Mouse (Mus musculus): ENCODE measurements at regions not wholly inside any gene's neighbourhood (a gene's known extent, or its start where the extent isn't known, plus 50 kb on each side); places are given as distances from the start of the nearest gene placed in this dataset.
A peak's percentile ranks its signal among the peaks of the same experiment; 100 is the strongest.

DNA sequence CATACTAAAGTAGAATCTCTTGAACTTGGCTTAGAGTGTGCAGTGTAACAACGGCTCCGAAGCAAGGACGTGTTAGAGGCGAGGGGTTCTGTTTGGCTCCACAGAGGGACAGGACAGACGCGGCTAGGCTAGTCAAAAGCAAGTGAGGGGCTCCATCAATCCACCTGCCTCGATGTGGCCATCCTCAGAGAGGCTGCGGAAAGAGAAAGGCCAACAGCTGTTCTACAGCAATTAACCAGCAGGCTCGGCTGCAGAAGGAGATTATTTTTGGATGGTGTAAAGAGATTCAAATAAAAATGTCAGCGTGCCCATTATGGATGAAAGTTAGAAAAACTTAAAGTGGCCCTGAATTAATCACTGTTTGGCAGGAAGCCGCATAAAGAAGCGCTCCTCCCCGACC lies 221.0 kb upstream of the Irx5 start:
- TF ChIP-seq POLR2A (IDR thresholded peaks at IDR 0.05; ENCODE audit: extremely low read depth, insufficient read depth, low read length) (no peak), CTCF (IDR thresholded peaks at IDR 0.05; ENCODE audit: extremely low read depth, insufficient read depth, low read length) (no peak)
- no peak overlapping the region for H3K4me3 ChIP-seq (ENCODE audit: insufficient read depth, low read length)
- H3K27ac ChIP-seq (ENCODE audit: insufficient read depth, low read length): no peak overlapping the region
- H3K4me1 ChIP-seq (ENCODE audit: control insufficient read depth, insufficient read depth, low read length): peaks cover 3% of the 10 kb centered on the region; the same call in 1 of the 2 replicates

DNA sequence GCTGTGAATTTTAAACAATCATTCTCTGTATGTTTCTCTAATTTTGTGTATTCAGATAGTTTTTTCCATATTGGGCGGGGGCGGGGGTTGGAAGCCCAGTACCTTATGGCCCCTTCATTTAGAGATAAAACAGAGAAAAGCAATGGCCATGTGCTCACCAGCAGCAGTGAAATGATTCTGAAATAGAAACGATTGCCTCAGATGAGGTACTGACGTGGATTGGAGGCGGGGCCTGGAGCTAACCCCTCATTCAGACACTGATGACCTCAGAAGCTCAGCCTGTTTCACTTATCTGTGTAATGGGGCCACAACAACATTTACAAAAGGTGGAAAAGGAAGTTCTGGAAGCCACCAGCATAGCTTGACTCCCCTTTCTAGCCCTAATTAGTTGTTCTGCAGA lies 223.0 kb upstream of the Irx5 start:
- Histone ChIP-seq H3K4me3 (ENCODE audit: insufficient read depth, low read length) (no peak overlapping the region), H3K27ac (ENCODE audit: insufficient read depth, low read length) (no peak overlapping the region), H3K4me1 (ENCODE audit: control insufficient read depth, insufficient read depth, low read length) (peaks cover 3% of the 10 kb centered on the region; the same call in 1 of the 2 replicates)
- TF ChIP-seq CTCF (IDR thresholded peaks at IDR 0.05; ENCODE audit: extremely low read depth, insufficient read depth, low read length): no peak
- no peak for TF ChIP-seq POLR2A (IDR thresholded peaks at IDR 0.05; ENCODE audit: extremely low read depth, insufficient read depth, low read length)

DNA sequence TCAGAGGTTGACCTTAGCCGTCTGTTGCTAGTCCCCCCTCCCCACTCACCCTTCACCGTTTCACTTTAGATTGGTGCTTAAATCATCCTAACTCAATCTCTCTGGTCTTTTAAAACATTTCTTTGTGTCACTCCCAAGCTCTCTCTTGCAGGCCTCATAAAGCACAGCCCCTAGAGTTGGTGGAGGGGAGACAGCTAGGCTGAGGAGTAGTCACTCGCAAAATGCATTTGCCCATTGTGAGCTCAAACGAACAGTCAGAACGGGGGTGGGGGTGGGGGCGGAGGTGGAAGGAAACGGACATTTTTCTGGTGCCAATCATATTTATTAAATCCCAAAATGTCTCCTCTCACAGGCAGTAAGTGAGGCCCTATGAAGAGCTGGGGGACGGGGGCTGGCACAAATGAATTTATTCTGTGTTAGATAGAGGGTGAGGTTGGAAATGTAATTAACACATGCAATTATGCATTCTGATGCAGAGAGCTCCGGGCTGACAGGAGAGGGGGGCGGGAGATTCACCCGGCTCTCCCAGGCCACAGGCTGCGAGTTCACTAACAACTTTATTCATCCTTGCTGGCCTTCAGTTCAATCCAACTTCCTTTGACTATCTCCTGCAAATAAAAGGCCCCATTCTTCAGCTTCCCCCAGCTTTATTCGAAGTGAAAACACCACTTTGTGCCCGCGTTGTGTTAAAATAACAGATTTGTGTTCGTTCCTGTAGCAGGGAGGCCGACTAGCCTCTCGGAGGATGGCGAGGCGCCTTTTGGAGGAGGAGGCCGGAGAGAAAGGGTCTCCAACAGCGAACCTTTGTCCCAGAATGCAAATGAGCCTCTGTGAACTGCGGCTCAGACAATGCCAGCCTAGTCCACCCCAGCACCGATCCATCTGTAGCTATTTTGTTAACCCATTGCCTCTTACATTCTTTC lies 223.7 kb upstream of the Irx5 start:
- Histone ChIP-seq H3K4me1 (ENCODE audit: control insufficient read depth, insufficient read depth, low read length) (peaks cover 3% of the 10 kb centered on the region; the same call in 1 of the 2 replicates), H3K4me3 (ENCODE audit: insufficient read depth, low read length) (no peak overlapping the region), H3K27ac (ENCODE audit: insufficient read depth, low read length) (no peak overlapping the region)
- no peak for TF ChIP-seq POLR2A (IDR thresholded peaks at IDR 0.05; ENCODE audit: extremely low read depth, insufficient read depth, low read length)
- no peak for TF ChIP-seq CTCF (IDR thresholded peaks at IDR 0.05; ENCODE audit: extremely low read depth, insufficient read depth, low read length)

DNA sequence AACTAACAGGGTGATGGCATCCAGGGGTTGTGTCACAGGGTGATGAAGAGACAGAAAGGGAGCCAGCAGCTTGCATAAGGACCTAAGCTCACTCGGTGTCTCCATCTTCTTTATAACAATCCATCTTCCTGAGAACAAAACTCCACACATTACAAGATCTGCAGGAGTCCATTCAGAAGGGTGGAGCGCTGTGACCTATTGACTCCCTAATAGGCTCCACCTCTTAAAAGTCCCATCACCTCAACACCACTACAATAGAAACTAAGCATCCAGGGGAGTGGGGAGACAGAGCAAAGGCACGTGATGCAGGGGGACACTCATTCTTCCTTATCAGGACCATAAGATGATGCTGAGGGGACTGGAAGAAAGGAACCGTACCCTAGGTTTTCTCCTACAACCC lies 224.5 kb upstream of the Irx5 start:
- TF ChIP-seq CTCF (IDR thresholded peaks at IDR 0.05; ENCODE audit: extremely low read depth, insufficient read depth, low read length) (no peak), POLR2A (IDR thresholded peaks at IDR 0.05; ENCODE audit: extremely low read depth, insufficient read depth, low read length) (no peak)
- H3K4me3 ChIP-seq (ENCODE audit: insufficient read depth, low read length): no peak overlapping the region
- peaks cover 3% of the 10 kb centered on the region; the same call in 1 of the 2 replicates for H3K4me1 ChIP-seq (ENCODE audit: control insufficient read depth, insufficient read depth, low read length)
- no peak overlapping the region for H3K27ac ChIP-seq (ENCODE audit: insufficient read depth, low read length)

DNA sequence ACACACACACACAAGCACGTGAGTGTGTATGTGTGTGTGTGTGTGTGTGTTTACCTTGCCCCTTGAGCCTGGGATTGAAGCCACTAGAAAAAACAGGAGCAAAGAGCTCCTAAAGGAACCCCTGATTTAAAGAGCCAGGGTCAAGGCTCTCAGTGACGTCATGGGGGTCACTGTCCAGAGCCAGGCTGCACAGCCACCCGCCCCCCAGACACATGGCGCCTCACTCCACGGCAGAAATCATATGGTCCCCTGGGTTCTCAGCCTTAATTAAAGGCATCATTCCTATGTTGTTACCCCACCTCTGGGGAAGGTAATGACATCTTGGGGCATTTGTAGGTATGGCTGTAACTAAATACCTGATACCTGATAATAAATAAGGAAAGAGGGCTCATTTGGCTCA lies 224.9 kb upstream of the Irx5 start:
- no peak for TF ChIP-seq POLR2A (IDR thresholded peaks at IDR 0.05; ENCODE audit: extremely low read depth, insufficient read depth, low read length)
- TF ChIP-seq CTCF (IDR thresholded peaks at IDR 0.05; ENCODE audit: extremely low read depth, insufficient read depth, low read length): no peak
- Histone ChIP-seq H3K4me3 (ENCODE audit: insufficient read depth, low read length) (no peak overlapping the region), H3K4me1 (ENCODE audit: control insufficient read depth, insufficient read depth, low read length) (peaks cover 3% of the 10 kb centered on the region; the same call in 1 of the 2 replicates)

DNA sequence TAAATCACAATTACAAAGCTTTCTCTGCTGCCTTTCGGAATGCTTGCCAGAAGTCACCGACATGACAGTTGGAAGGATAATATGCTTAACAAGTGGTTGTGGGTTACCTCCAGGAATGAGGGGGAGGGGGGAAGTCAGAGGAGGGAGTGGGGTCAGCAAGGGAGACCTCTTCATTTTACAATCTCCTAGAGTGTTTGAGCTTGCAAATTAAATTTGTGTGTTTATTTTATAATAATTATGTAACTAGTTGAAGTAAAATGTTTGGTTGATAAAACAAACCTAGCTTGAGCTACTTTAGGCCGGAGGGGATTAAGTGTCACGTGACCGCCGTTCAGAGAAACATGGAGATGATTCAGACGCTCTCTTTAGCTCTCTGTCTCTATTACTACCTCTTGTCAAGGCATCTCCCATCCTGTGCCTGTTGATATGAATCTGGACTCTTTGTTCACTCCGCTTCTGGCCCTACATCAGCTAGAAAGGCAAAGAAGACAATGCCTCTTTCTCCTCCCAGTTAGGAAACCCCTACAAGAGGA lies 227.3 kb upstream of the Irx5 start:
- no peak overlapping the region for H3K4me3 ChIP-seq (ENCODE audit: insufficient read depth, low read length)
- H3K4me1 ChIP-seq (ENCODE audit: control insufficient read depth, insufficient read depth, low read length): no peaks in the 10 kb centered on the region
- no peak for TF ChIP-seq POLR2A (IDR thresholded peaks at IDR 0.05; ENCODE audit: extremely low read depth, insufficient read depth, low read length)
- no peak for TF ChIP-seq CTCF (IDR thresholded peaks at IDR 0.05; ENCODE audit: extremely low read depth, insufficient read depth, low read length)
- H3K27ac ChIP-seq (ENCODE audit: insufficient read depth, low read length): no peak overlapping the region

More for the DNA sequence above, 224.9 kb upstream of the Irx5 start:
- no peak overlapping the region for H3K27ac ChIP-seq (ENCODE audit: insufficient read depth, low read length)

DNA sequence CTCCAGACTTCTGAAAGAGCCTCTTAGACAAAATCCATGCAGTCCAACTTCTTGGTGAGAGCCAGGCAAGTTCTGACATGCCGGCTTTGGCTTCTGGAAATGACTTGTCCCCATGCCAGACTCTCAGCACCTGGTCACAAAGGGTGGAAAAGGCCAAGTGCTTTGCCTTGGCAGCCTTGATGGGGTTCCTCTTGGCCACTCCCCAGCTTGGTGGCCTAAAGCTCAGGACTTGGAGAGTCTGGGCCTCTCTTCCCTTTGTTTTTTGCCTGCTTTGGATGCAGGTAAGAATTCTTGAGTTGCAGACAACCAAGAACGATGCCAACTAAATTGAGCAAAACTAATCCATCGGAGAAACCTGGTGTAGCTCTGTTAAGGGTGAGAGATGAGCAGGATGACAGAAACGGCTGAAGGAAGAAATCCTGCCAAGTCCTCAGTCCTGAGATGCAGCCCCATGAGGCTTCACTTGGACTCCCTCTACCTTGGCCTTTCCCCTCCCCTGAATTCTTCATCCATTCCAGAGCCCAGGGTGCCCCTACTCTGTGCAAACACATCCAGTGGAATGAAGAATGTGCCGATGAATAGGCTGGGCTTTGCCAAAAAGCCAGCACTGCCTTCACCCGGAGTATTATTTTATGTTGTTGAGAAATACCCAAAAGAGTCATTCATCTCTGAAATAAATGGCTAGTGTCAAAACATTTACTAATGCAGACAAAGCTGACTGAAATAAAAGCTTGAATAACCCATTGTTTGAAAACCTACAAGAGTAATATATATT lies 228.0 kb upstream of the Irx5 start:
- H3K27ac ChIP-seq (ENCODE audit: insufficient read depth, low read length): no peak overlapping the region
- no peak for TF ChIP-seq POLR2A (IDR thresholded peaks at IDR 0.05; ENCODE audit: extremely low read depth, insufficient read depth, low read length)
- TF ChIP-seq CTCF (IDR thresholded peaks at IDR 0.05; ENCODE audit: extremely low read depth, insufficient read depth, low read length): no peak
- no peaks in the 10 kb centered on the region for H3K4me1 ChIP-seq (ENCODE audit: control insufficient read depth, insufficient read depth, low read length)
- no peak overlapping the region for H3K4me3 ChIP-seq (ENCODE audit: insufficient read depth, low read length)

DNA sequence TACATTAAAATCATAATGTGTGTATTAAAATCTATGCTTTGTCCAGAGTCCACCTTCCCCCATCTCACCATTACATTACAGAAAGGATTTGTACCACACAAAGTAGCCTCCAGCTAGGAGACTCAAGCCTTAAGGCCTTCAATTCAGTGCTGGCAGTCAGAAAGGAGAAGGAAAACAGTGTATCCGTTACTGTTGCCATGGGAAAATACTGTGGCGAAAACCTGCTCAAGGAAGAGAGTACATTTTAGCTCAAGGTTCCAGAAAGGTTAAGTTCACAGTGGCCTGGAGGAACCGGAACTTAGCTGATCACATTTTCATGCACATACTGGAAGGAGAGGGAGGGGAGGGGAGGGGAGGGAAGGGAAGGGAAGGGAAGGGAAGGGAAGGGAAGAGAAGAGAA lies 231.8 kb upstream of the Irx5 start:
- Histone ChIP-seq H3K4me3 (ENCODE audit: insufficient read depth, low read length) (no peak overlapping the region), H3K27ac (ENCODE audit: insufficient read depth, low read length) (no peak overlapping the region), H3K4me1 (ENCODE audit: control insufficient read depth, insufficient read depth, low read length) (no peaks in the 10 kb centered on the region)
- TF ChIP-seq POLR2A (IDR thresholded peaks at IDR 0.05; ENCODE audit: extremely low read depth, insufficient read depth, low read length) (no peak), CTCF (IDR thresholded peaks at IDR 0.05; ENCODE audit: extremely low read depth, insufficient read depth, low read length) (no peak)

DNA sequence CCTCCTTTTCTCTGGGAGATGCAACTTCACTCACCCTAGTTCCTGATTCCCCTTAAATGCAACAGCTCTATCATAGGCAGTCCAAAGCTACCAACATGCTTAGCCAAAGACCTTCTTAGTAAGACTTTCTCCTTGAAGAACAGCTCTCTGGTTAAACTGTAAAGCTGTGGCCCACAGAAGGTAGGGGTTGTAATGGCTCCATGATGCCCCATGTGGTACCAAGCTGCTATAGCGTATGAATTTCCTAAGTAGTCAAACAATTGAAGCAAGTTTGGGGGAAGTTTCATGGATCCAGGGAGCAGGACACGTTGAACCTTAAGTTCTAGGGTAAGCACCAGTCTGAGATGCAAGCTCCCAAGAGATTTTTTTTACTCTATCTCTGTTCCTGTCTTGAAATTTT lies 236.1 kb upstream of the Irx5 start:
- TF ChIP-seq CTCF (IDR thresholded peaks at IDR 0.05; ENCODE audit: extremely low read depth, insufficient read depth, low read length) (peak; percentile 34; the same call in 1 of the 2 replicates), POLR2A (IDR thresholded peaks at IDR 0.05; ENCODE audit: extremely low read depth, insufficient read depth, low read length) (no peak)
- H3K4me3 ChIP-seq (ENCODE audit: insufficient read depth, low read length): no peak overlapping the region
- H3K4me1 ChIP-seq (ENCODE audit: control insufficient read depth, insufficient read depth, low read length): no peaks in the 10 kb centered on the region
- H3K27ac ChIP-seq (ENCODE audit: insufficient read depth, low read length): no peak overlapping the region
